Mouse (Mus musculus) neural tube, embryonic 12.5 days (tissue): ENCODE results near the gene Neurod6. TPM values are rescaled to one million over a fixed set of nuclear protein-coding genes. Genes with fewer than 3 reads are reported as not detected.
"Not testable (repeated sequence)": the region's sequence is repeated elsewhere in the genome, so short reads cannot be mapped to it uniquely, and the experiment has no call there.

Experiments
- ATAC-seq: fragments of 200-750 bp; cut with Nextera tagmentation; 2 replicates; pipeline ENCODE4 v1.8.0; 2017; ENCODE audit warnings: low read depth, mild to moderate bottlenecking, moderate TSS enrichment, moderate library complexity; ENCODE audit not compliant: low FRiP score
- H3K27ac ChIP-seq: fragments of 300-500 bp; sonication (generic); 2 replicates; pipeline ENCODE4 v1.5.1; 2016
- H3K27me3 ChIP-seq: fragments of 300-500 bp; sonication (generic); replicated peaks from 2 replicates; pipeline ENCODE4 v1.6.1; 2016; ENCODE audit warnings: mild to moderate bottlenecking
- H3K36me3 ChIP-seq: fragments of 300-500 bp; sonication (generic); 2 replicates; pipeline ENCODE4 v1.6.1; 2016; ENCODE audit warnings: mild to moderate bottlenecking
- H3K4me1 ChIP-seq: fragments of 300-500 bp; sonication (generic); 2 replicates; pipeline ENCODE4 v1.6.1; 2016
- H3K4me2 ChIP-seq: fragments of 300-500 bp; sonication (generic); replicated peaks from 2 replicates; pipeline ENCODE4 v1.6.1; 2016; ENCODE audit warnings: mild to moderate bottlenecking
- H3K4me3 ChIP-seq: fragments of 300-500 bp; sonication (generic); 2 replicates; pipeline ENCODE4 v1.5.1; 2016
- H3K9ac ChIP-seq: fragments of 300-500 bp; sonication (generic); 2 replicates; pipeline ENCODE4 v1.6.1; 2016; ENCODE audit warnings: mild to moderate bottlenecking
- H3K9me3 ChIP-seq: fragments of 300-500 bp; sonication (generic); 2 replicates; pipeline ENCODE4 v1.6.1; 2016; ENCODE audit warnings: mild to moderate bottlenecking
- WGBS: fragments of 180-500 bp; shearing (Covaris S2); methylation state at CpG from one replicate; pipeline ENCODE4 v1.1.7; 2016; 5-methylcytosine and 5-hydroxymethylcytosine counted together
- polyA plus RNA-seq: library from polyadenylated mRNA; unstranded; fragments of >200 nt; fragmentation: Nextera tagmentation; extraction: Ambion mirVana; gene quantifications from 2 replicates; pipeline ENCODE4 v1.2.1, GENCODE M21; 2016

Gene Neurod6
- polyA plus RNA-seq, result 32.0 and 33.6 TPM in 2 replicates

DNA sequence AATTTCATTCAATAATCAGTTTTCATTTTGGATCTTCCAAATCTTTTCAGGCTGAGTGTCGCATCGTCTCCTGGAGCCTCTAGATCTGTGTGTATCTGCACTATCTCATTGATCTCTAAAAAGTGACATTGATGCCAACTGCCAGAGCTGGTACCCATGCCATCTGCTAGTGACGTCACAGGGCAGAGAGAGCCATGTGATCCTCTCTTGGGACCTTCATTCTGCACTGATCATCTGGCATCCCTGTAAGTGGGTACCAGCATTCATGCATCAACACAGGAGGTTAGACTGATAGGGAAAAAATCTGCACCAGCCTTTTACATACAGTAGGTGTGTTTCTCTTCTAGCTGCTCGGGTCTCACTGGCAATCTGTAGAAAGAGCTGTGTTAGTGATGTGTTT is at the start of gene Neurod6:
Neurod6 (minus strand) TSS at position 290 of the 400 bp plus-strand sequence.
- Histone ChIP-seq H3K27ac (no peak within 1 kb of the TSS), H3K9ac (no peak within 1 kb of the TSS), H3K36me3 (no peaks in the 10 kb centered on the region), H3K9me3 (no peaks in the 10 kb centered on the region), H3K27me3 (peaks cover 6% of the 10 kb centered on the region; the same call in 1 of the 2 replicates), H3K4me2 (peak within 1 kb of the TSS; percentile 30), H3K4me3 (no peak within 1 kb of the TSS), H3K4me1 (peaks cover 9% of the 10 kb centered on the region)
- ATAC-seq, result peak; percentile 49
- WGBS, result 67% methylated on average over 4 of the region's 4 CpGs

DNA sequence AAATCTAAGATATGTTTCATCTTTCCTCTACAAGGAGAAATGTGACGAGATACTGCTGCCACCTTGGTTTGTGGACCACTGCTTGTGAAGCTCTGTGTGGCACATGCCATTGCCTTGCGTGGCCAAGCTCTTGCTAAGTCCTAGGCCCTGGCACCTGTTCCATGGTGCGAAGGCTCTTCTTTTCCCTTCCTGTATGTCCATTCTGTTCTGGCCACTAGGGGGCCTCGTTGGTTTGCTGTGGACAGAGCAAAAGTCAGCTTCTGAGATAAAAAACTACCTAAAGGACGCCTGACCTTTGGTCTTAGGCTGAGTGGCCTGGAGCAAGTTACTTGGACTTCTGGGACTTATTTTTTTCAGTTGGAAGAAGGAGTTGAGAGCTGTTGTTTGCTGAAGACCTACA is 36.1 kb upstream of the Neurod6 start:
- WGBS, result 32% methylated on average over 5 of the region's 5 CpGs
- Histone ChIP-seq H3K9me3 (no peaks in the 10 kb centered on the region), H3K4me1 (no peaks in the 10 kb centered on the region), H3K36me3 (no peaks in the 10 kb centered on the region), H3K4me2 (no peak overlapping the region), H3K9ac (no peak overlapping the region), H3K27ac (no peak overlapping the region), H3K4me3 (no peak overlapping the region), H3K27me3 (no peaks in the 10 kb centered on the region)
- peak; percentile 63; the same call in 1 of the 2 replicates for ATAC-seq

GRCm38 (mm10) chr6:55715446-55715845 is 34.4 kb upstream of the Neurod6 start:
- Histone ChIP-seq H3K9ac (no peak overlapping the region), H3K36me3 (no peaks in the 10 kb centered on the region), H3K9me3 (no peaks in the 10 kb centered on the region), H3K27me3 (no peaks in the 10 kb centered on the region), H3K4me1 (no peaks in the 10 kb centered on the region), H3K27ac (no peak overlapping the region), H3K4me2 (no peak overlapping the region), H3K4me3 (no peak overlapping the region)
- no peak for ATAC-seq
- whole genome bisulfite sequencing, result 92% methylated on average over 6 of the region's 6 CpGs

DNA sequence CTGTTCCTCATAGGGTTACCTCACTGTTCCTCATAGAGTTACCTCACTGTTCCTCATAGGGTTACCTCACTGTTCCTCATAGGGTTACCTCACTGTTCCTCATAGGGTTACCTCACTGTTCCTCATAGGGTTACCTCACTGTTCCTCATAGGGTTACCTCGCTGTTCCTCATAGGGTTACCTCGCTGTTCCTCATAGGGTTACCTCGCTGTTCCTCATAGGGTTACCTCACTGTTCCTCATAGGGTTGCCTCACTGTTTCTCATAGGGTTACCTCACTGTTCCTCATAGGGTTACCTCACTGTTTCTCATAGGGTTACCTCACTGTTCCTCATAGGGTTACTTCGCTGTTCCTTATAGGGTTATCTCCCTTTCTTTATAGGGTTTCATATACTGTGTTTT is 29.9 kb upstream of the Neurod6 start:
- not testable (repeated sequence) for ATAC-seq, H3K36me3 ChIP-seq, H3K4me1 ChIP-seq, H3K9ac ChIP-seq, H3K4me2 ChIP-seq, H3K27me3 ChIP-seq, H3K27ac ChIP-seq, H3K4me3 ChIP-seq, H3K9me3 ChIP-seq
- WGBS, result 91% methylated on average over 4 of the region's 4 CpGs

DNA sequence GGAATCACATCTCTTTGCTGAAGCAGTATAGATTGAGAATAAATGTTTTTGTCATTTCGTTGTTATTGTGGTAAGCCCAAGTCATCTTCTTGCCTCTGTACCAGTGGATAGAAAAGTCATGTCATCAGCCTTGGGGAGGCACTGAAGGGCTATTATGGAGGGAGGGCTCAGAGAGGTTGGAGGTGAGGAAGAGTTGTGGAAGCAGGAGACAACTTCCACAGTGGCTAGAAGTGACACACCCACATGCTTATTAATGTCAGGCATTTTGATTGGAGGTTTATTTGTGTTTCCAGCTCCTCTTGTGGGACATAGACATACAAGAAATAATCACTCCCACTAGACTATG is 23.7 kb upstream of the Neurod6 start:
- Histone ChIP-seq H3K4me2 (no peak overlapping the region), H3K27ac (no peak overlapping the region), H3K9me3 (no peaks in the 10 kb centered on the region), H3K27me3 (no peaks in the 10 kb centered on the region), H3K4me3 (no peak overlapping the region), H3K9ac (no peak overlapping the region), H3K4me1 (no peaks in the 10 kb centered on the region), H3K36me3 (no peaks in the 10 kb centered on the region)
- ATAC-seq, result no peak; the same call in 1 of the 2 replicates
- 87% methylated on average over 1 of the region's 1 CpGs for WGBS

DNA sequence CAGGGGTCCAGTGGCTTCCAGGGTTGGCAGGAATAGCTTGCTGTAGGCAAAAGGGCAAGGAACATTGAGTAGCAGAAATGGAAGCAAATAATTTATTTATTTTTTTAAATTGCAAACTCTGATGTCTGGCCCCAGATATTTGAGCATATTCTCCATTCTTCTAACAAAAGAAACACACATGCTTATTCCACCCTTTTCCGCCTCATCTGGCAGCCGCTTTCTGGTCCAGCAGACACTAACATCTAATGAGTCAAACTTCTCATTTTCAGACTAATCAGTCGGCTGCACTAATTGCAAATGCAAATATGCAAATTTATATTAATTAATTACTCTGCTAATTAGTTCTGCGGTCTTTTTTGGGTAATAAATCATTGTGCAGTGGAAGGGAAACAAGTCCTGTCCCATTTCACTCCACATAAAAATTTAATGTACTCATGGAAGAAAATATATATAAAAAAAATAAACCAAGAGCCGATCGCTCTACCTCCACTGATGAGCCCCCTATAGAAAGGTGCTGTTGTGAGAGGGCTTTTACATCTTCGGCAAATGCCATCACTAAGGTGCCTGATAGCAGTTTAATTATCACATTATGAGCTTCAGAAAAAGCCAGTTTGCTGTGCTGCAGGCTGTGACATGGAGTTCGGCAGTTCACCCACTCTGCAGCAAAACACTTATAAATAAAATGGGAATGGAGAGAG is 23.1 kb upstream of the Neurod6 start:
- Histone ChIP-seq H3K4me3 (no peak overlapping the region), H3K27me3 (no peaks in the 10 kb centered on the region), H3K9me3 (no peaks in the 10 kb centered on the region), H3K4me1 (no peaks in the 10 kb centered on the region), H3K4me2 (no peak overlapping the region), H3K36me3 (no peaks in the 10 kb centered on the region), H3K27ac (no peak overlapping the region), H3K9ac (no peak overlapping the region)
- 82% methylated on average over 8 of the region's 8 CpGs for WGBS
- ATAC-seq, result peak; percentile 71

GRCm38 (mm10) chr6:55700392-55701386 is 19.6 kb upstream of the Neurod6 start:
- no peaks in the 10 kb centered on the region for H3K27me3 ChIP-seq
- H3K27ac ChIP-seq, result no peak overlapping the region
- 29% methylated on average over 4 of the region's 4 CpGs for WGBS
- no peaks in the 10 kb centered on the region for H3K4me1 ChIP-seq
- H3K36me3 ChIP-seq, result no peaks in the 10 kb centered on the region
- no peaks in the 10 kb centered on the region for H3K9me3 ChIP-seq
- no peak overlapping the region for H3K4me3 ChIP-seq
- no peak overlapping the region for H3K4me2 ChIP-seq
- no peak for ATAC-seq
- no peak overlapping the region for H3K9ac ChIP-seq

GRCm38 (mm10) chr6:55690015-55690531 is 9.0 kb upstream of the Neurod6 start:
- Histone ChIP-seq H3K4me3 (no peak overlapping the region), H3K27me3 (no peaks in the 10 kb centered on the region), H3K4me1 (no peaks in the 10 kb centered on the region), H3K9me3 (no peaks in the 10 kb centered on the region), H3K27ac (no peak overlapping the region), H3K4me2 (no peak overlapping the region), H3K36me3 (no peaks in the 10 kb centered on the region), H3K9ac (no peak overlapping the region)
- 91% methylated on average over 2 of the region's 2 CpGs for WGBS
- no peak for ATAC-seq

- no peaks in the 10 kb centered on the region for H3K36me3 ChIP-seq
- no peaks in the 10 kb centered on the region for H3K27me3 ChIP-seq
- H3K4me1 ChIP-seq, result no peaks in the 10 kb centered on the region; the same call in 1 of the 2 replicates
- no peaks in the 10 kb centered on the region for H3K9me3 ChIP-seq
- no peak overlapping the region for H3K9ac ChIP-seq
- no peak for ATAC-seq
- H3K4me3 ChIP-seq, result no peak overlapping the region
- H3K27ac ChIP-seq, result no peak overlapping the region
- 83% methylated on average over 4 of the region's 4 CpGs for WGBS
- H3K4me2 ChIP-seq, result no peak overlapping the region
Measured at GRCm38 (mm10) chr6:55683506-55683905, 2.4 kb upstream of the Neurod6 start.

GRCm38 (mm10) chr6:55682886-55683285 is 1.8 kb upstream of the Neurod6 start:
- ATAC-seq, result no peak

DNA sequence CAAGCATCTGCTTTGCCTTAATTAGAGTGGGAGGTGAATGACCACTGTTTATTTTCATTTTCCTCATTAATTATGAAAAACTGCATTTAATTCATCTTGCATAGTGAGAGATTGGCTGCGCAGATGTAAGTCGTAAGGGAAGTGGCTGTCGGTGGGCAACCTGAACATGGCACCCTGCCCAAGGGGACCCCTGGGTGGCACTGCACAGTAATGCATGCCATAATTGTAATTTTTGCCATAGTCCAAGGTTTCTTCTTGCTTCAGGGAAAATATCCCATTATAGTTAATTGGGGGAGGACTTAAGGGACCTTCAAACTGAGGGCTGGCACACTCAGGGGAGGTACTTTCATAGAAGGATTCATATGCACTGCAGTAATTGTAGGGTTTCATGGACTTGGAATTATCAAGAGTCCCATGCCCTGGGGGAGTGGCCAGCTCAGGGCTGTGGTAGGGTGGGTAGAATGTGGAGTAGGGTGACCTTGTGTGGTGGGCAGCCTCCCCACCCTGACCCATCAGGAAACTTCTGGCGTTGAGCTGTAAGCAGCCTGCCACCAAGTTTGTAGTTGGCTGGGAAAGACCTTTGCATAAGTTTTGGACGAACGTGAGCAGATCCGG is 2.4 kb downstream of the Neurod6 start:
- Histone ChIP-seq H3K36me3 (no peaks in the 10 kb centered on the region), H3K9me3 (no peaks in the 10 kb centered on the region), H3K27me3 (peaks cover 6% of the 10 kb centered on the region; the same call in 1 of the 2 replicates), H3K9ac (no peak overlapping the region), H3K4me3 (no peak overlapping the region), H3K27ac (no peak overlapping the region), H3K4me1 (peaks cover 9% of the 10 kb centered on the region), H3K4me2 (peak overlapping the region; percentile 32)
- ATAC-seq, result no peak; the same call in 1 of the 2 replicates
- WGBS, result 83% methylated on average over 7 of the region's 7 CpGs

More at GRCm38 (mm10) chr6:55682886-55683285, 1.8 kb upstream of the Neurod6 start:
- no peaks in the 10 kb centered on the region for H3K9me3 ChIP-seq
- WGBS, result 78% methylated on average over 7 of the region's 7 CpGs
- H3K4me1 ChIP-seq, result no peaks in the 10 kb centered on the region; the same call in 1 of the 2 replicates
- no peak overlapping the region for H3K27ac ChIP-seq
- no peaks in the 10 kb centered on the region for H3K36me3 ChIP-seq
- no peaks in the 10 kb centered on the region for H3K27me3 ChIP-seq
- H3K4me2 ChIP-seq, result no peak overlapping the region
- no peak overlapping the region for H3K4me3 ChIP-seq
- no peak overlapping the region for H3K9ac ChIP-seq

DNA sequence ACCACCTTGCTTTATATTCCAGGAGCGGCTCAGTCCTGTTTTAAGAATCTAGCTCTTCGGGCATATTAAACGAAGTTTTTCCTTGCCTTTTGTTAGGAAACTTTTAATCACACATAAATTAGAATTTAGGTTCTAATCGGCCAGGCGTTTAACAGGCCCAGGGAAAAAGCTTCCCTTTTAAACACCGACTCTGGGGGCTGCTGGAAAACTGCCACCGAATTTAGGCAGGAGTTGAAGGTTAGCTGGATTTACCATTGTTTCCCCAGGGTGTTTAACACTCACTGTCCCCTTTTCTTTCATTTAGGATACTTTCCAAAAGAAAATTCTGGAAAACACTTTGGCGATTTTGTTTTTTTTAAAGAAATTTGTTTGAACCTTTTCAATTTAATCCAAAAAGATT is 3.7 kb downstream of the Neurod6 start:
- Histone ChIP-seq H3K4me1 (peaks cover 9% of the 10 kb centered on the region), H3K9me3 (no peaks in the 10 kb centered on the region), H3K9ac (0 out of 2 replicates have a peak overlapping the region, but pooled peaks have one; percentile 38), H3K4me3 (peak overlapping the region; percentile 34), H3K36me3 (no peaks in the 10 kb centered on the region), H3K27ac (no peak overlapping the region), H3K4me2 (peak overlapping the region; percentile 74), H3K27me3 (peaks cover 6% of the 10 kb centered on the region; the same call in 1 of the 2 replicates)
- ATAC-seq, result no peak
- 15% methylated on average over 8 of the region's 8 CpGs for WGBS
